Mouse (Mus musculus): ENCODE measurements around the gene Zdhhc16. TPM values are rescaled to one million over a fixed set of nuclear protein-coding genes. Genes with fewer than 3 reads are reported as not detected.
"Not testable (repeated sequence)": the region's sequence is repeated elsewhere in the genome, so short reads cannot be mapped to it uniquely, and the experiment has no call there.

Gene Zdhhc16
- total RNA-seq, 2 experiments from 2014 or later, result 19.9 to 20.9 TPM

DNA sequence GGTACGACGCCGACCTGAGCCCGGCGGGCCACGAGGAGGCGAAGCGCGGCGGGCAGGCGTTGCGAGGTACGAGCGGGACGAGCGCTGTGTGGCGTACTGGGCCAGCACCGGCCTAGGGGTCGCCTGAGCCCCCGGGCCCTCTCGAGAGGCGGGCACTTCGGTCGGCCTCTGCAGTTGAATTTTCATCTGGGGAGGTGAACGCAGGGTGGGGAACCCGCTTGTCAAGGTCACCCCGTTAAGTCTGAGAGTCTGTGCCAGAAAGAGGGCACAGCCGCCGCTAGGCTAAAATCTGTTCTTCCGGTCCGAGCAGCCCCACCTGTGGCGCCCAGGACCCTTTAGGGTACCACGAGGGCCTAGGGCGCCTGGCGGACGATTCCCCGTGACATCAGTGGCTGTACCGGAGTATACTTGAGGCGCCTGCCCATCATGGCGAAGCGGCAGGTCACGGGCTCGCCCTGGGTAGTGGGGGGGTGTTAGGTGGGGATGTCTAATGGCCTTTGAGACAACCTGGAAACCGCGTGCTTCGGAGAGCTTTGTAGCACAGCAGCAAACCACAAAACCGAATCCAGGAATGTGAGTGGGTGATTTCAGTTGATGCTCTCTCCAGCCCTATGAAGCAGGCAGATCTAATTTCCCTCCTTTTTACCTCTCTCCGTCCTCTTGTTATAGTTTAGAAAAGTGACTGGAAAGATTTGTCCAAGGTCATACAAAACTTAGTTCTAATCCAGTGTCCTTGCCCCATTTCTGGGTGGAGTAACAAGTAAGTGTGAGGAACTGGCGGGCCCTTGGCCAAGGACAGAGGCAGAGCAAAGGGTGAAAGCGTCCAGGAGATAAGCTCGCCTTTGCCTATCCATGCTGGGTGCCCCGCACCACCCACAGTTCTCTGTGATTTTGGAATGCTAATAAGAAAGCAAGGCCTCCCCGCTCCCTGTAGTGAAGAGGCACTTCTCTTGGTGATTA is 20.9 kb upstream of the Zdhhc16 start:
- intact Hi-C loops (cut with DNase I), result loop anchor here (5.0 kb wide), 1 partner anchor 110 kb away; no protein-coding TSS in a partner anchor
- DNase-seq, result peak; percentile 38 to 43

DNA sequence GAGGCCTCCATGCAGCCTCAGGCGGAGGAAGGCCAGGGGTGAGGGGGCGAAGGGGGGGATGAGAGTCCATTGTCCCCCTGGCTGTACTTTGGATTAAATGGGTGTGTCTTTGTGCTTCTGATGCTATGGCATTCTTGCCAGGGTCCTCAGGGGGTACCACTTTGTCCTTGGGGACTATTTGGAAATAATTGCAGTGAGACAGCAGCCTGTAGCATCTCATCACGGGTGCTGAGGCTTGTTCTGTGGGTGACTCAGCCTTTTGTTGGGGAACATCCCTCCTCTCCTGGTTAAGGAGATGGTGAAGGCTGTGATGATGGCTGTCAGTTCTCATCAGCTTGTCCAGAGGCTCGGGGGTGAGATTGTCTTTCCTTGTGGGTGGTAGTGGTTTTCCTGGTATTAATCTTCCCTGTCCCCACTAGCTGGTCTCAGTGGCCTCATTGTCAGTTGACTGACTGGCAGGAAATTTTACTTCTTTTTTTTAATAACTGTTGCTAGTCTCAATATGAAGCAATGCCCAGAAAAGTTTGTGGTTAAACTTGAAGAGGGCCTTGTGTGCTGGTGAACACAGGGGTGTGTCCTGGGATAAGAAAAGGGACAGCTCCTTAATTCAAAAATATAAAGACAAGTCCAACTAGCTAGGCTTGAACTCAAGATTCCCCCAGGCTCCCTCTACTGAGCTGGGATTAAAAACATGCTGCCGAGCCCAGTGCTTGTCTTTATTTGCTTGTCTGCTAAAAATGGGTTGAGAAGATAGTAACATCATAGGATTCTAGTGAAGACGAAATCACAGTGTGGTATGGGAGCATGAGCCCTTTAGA is 19.3 kb upstream of the Zdhhc16 start:
- intact Hi-C loops (cut with DNase I), result loop anchor here (5.0 kb wide), 1 partner anchor 108 kb away; no protein-coding TSS in a partner anchor

DNA sequence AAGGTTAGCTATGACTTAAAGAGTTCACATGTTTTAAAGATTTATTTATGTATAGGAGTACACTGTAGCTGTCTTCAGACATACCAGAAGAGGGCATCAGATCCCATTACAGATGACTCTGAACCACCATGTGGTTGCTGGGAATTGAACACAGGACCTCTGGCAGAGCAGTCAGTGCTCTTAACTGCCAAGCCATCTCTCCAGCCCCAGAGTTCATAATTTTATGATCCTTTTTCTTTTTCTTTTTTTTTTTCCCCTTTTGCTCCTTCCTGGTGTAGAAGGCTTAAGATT is 18.7 kb upstream of the Zdhhc16 start:
- not testable (repeated sequence) for DNase-seq
- intact Hi-C loops (cut with DNase I), result loop anchor here (5.0 kb wide), 1 partner anchor 108 kb away; no protein-coding TSS in a partner anchor

More for the DNA sequence above, 19.3 kb upstream of the Zdhhc16 start:
- no peak for DNase-seq

DNA sequence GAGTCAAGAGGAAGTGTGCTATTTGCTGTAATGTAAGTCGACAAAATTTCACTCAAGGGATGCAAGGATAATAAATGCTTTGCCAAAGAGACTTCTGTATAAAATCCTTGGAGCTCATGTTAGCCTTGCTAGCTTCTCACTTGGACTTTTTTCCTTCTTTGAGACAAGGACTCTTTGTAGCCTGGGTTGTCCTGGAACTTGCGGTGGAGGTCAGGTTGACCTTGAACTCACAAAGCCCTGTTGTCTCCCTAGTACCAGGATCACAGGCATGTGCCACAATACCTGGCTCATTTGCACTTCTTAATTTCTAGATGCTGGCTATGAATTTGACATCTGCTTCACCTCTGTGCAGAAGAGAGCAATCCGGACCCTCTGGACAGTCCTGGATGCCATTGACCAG is 18.0 kb upstream of the Zdhhc16 start:
- intact Hi-C loops (cut with DNase I), result no loop called here
- DNase-seq, result no peak

DNA sequence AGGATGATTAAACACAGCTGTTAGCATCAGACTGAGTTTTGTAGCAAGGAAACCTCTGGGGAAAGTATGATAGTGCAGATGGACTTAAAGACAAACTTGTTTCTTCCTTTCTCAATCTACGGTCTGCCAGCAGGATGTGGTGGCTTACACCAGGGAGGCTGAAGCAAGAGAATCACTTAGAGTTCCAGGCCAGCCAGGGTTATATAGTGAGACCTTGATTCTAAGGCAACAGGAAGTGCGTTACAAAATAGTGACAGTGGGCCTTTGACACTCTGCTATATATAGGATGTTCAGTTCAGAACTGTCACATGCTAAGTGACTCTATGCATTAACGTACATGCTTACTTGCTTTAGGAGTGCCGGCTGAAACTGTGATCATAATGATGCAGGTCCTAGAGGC is 16.4 kb upstream of the Zdhhc16 start:
- intact Hi-C loops (cut with DNase I), result no loop called here

DNA sequence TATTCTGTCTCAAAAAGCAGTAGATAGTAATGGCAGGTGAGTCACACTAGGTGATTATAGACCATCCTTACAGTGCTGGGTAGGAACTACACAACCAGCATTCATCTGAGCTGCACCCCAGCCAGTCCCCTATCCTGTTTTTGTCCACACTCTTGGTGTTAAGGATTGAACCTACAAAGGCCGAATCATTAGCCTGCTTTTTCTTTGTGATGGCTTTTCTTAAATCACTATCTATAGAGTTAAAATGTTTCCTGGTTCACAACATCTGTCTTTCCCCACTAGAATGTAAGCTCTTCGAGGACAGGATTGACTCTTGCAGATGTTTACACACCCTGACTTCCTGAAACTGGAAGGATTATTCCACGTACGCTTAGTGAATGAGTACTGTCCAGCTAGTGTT is 13.8 kb upstream of the Zdhhc16 start:
- DNase-seq, result no peak
- intact Hi-C loops (cut with DNase I), result no loop called here

More for the DNA sequence above, 16.4 kb upstream of the Zdhhc16 start:
- DNase-seq, result no peak

DNA sequence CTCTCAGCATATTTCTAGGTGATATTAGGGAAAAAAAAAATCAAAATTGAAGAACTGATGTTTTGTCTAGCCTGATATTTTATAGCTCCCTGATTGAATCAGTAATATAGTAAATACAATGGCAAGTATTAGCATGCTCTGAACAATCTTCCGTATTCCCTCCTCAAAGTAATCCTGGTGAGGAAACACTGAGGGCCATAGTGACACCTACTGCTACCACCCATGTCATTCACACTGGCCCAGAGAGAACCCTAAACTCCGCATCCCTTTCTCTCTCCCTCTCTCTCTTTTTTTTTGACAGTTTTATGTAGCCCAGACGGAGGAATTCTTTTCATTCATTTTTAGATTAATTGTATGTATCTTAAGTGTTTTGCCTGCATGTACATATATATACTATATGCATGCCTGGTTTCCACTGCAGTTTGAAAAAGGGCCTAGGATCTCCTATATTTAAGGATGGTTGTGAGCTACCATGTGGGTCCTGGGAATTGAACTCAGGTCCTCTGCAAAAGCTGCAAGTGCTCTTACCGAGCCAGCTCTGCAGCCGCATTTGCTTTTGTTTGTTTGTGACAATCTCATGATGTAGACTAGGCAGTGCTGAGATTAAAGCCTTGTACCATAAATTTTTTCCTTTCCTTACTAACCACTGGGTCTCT is 12.7 kb upstream of the Zdhhc16 start:
- intact Hi-C loops (cut with DNase I), result no loop called here
- DNase-seq, result no peak

DNA sequence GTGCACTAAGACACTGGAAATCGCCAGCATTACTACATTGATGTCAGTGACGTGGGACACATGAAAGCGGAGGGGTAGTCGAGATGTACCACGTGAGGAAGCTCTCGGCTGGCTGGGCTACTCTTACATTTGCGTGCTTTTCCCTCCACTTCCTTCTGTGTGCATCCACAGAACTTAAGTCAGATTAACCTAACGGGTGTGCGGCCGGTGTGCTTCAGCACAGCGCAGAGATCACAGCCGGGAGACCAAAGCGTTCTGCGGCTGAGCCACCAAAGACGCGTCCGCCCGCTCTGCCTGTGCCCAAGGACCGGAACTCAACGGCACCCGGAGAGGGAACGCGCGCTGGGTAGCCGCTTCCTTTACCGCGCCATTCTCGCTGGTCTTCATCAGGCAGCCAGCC is 594 bp upstream of the Zdhhc16 start:
- intact Hi-C loops (cut with DNase I), result loop anchor here (5.0 kb wide), 1 partner anchor 35 kb away; the partner anchor contains the start of gene Rrp12
- no peak for DNase-seq

DNA sequence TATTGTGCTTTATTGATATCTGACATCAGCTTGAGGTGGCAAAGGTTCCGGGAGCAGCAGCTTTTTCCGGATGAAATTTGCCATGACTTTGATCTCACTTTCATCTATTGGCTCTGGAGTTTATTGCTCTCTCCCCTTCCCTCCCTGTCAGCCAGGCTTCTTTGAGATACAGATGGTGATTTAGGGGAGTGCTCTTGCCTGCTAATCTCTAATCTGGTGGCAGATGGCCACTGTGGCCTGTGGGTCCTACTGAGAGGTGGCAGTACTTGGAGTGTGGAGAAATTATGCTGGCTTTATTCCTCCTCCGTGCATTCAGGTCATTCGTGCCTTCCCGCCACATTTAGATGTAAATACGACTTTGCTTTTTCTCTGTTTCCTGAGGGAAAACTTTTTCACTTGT is 844 bp downstream of the Zdhhc16 start:
- intact Hi-C loops (cut with DNase I), result loop anchor here (5.0 kb wide), 1 partner anchor 37 kb away; the partner anchor contains the start of gene Rrp12

DNA sequence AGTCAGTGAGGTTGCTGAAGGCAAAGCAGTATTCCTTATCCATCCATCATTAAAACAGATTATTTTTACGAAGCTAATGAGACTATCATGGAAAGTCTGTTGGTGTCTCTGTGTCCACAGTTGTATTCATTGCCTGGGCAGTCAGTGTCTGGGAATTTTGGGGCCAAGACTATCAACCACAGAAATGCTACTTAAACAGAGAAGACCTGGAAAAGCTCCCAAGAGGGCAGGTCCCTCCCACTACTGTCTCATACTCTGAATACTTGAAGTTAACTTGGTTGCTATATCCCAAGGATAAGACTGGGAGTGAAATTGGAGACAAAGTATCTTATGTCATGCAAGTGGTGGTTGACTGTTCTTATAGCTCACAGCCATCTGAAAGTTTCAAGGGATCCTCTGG is 2.6 kb downstream of the Zdhhc16 start:
- no peak for DNase-seq
- intact Hi-C loops (cut with DNase I), result no loop called here

More for the DNA sequence above, 844 bp downstream of the Zdhhc16 start:
- DNase-seq, result no peak

DNA sequence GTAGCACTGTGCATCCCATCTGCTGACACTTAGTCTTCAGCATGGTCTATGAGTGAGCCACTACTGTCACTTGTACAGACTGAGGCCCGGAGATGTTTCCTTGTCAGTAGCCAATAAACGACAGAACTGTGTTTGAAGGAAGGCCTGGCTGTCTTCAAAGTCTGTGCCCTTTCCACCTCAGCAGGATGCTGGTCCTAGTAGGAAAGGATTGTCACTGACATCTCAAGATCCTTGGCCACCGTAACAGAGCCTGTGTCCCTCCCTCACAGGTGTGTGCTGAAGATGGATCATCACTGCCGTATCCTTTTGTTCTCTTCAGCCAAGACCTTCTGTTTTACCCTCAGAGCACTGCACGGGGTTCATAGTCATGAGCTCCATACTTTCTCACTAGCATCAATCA is 5.3 kb downstream of the Zdhhc16 start:
- no peak for DNase-seq
- intact Hi-C loops (cut with DNase I), result no loop called here

DNA sequence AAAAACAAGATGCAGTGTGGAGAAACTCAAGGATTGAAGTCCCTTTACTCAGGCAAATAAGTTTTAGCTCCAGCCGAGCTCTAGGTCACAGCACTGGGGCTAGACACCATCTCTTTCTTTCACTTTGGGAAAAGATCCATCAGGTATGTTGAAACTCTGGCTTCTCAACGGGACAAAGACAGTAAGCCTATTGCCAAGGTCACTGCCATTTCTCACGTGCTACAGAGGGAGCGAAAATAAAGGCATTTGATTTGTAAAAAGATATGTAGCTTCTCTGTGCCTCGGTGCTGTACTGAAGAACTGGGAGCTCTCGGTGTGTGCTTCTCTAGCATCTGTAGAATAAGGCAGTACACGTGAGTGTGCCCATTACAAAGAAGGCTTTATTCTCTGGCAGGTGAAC is 10.6 kb downstream of the Zdhhc16 start:
- DNase-seq, result no peak

DNA sequence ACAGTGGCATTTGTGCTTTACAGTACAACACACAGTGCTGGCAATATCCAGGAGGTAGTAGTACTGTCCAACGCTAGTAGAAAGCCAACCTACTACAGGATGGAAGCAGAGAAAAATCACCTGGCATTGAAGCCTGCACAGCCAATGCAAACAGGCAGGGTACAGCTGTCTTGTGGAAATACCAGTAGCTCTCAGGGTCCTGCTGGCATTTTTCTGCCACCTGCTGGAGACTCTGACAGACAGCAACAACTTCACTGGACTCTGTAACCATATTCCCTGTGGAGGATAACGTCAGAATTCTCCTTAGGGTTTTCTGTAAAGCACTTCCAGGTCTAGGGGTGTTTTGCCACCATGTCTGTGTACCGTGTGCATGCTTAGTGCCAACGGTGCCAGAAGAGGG is 19.0 kb downstream of the Zdhhc16 start:
- intact Hi-C loops (cut with DNase I), result no loop called here
- DNase-seq, result peak in 1 of 2 experiments; percentile 10

More for the DNA sequence above, 10.6 kb downstream of the Zdhhc16 start:
- intact Hi-C loops (cut with DNase I), result no loop called here

DNA sequence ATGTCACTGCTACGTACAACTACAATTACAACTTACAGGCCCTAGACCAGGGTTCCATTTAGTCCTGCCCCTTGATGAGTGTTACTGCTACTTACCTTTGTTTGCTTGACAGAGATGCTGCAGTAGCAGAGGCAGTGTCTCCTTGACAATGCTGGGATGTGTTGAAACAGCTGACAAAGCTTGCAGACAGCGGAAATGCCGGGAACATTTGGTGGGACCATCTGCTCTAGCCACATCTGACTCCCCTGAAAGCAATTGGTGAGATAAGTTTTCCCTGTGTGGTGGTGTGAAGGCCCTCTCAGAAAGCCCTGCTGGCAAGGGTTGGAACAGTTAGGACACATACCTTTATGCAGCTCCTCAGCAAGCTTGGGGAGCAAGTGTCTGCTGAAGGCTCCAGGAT is 20.3 kb downstream of the Zdhhc16 start:
- no peak for DNase-seq
- intact Hi-C loops (cut with DNase I), result no loop called here

DNA sequence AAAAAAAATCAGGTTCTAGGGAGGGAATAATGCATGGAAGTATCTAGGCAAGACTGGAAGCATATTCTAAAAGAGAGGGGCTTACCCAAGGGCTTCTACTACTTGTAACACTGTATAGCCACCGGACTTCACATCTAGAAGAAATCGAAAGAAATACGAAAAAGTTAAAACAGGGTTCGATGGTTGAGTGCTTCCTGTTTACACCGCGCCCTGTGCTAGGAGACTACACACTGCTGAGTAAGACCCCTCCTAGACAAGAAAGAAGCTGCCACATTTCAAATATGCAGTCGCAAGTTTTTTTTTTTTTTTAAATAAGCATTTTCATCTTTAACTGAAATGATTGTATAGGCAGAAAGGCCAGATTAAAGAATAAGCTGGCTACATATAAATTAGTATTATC is 36.3 kb downstream of the Zdhhc16 start:
- DNase-seq, result no peak
- intact Hi-C loops (cut with DNase I), result no loop called here

DNA sequence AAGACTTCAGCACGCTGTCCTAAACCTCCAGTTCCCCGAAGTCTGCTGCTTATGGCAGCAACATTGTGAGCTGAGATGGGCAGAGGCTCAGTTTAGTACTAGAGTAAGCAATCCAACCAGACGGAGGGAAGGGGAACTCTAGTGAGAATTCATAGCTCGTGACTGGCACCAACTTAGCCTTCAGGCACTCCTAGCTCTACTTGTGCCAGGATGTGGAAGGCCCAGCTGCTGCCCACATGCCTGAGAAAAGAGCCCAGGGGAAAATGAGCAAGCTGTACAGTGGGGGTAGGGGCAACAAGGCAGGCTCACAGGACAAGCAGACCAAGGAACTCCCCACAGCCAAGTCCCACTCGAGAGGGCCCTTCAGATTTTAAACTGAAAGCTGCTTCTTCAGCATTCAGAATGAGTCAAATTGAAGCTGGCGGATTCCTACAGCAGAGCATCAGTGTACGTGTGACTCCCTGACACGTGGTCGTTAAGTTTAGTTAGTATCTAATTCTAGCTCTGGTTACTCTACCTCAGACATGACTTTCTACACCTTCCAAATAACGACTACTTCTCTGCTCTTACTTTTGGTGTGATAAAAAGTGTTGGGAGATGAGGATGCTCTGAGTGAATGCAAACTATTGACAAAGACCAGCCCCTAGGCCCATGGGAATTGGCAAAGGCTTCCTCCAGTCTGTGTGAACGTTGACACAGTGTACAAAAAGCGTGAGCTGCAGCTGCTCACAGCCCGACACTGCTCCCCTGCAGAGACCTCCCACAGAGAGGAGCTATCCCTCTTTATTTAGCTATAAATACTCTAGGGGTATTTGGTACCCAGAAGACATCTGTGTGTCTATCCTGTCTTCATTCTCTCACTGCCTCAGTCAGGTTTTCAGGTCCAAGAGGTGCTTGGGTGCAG is 40.9 kb downstream of the Zdhhc16 start:
- intact Hi-C loops (cut with DNase I), result no loop called here
- DNase-seq, result no peak

DNA sequence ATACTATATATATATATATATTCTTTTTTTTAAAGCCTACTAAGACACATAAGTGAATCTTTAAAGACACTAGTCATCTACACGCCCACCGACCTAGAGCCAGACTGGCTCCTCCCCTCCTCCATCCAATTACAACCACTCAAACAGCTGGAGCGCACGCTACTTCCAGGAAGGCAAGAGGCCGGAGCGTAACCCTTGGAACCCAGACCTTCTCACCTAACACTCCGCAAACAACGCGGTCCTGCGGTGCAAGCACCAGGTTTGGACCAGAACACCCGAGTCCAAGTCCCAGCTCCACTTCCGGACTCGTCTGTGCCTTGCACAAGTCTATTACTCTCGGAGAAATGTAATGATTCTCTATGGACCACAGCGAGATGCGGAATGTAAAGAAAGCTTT is 47.1 kb downstream of the Zdhhc16 start:
- intact Hi-C loops (cut with DNase I), result no loop called here
- peak; percentile 28 to 30 for DNase-seq

DNA sequence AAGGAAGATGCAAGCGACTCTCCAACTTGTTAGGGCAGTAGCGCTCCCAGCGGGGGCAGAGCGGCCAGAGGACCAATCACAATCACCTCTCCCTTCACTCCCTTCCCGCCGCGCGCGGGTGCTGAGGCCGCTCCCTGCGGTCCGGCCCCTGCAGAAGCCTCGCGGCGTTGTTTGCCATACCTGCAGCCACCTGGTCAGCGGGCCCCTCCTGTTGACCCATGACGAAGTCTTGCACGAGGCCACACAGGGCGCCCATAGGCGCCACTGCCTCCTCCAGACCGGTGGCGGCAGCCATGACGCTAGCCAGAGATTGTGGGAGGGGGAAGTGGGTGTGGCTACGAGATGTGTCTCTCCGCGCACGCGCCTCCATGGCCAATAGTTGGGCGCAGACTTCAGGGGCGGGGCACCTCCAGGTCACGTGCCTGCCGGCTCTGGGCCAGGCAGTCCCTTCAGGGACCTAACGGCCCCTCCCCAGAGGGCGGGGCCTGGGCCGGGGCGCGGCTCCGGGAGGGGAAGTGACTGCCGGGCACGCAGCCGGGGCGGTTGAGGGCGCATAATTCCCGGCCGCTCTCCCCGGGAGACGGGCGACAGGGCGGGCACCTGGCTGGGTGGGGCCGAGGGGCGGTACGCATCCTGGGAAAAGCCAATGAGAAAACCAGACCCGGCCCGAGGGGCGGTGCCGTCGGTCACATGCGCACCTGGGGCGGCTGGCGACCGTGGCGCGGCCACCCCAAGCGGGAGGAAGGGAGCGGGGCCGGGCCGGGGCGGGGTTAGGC is 47.7 kb downstream of the Zdhhc16 start, which contains the start of gene Mms19:
TSS of gene Mms19 (minus strand) at position 339 of the 776 bp plus-strand sequence.
- DNase-seq, result peak; percentile 99 to 100
- intact Hi-C loops (cut with DNase I), result loop anchor here (1.0 kb wide), 2 partner anchors 16 to 46 kb away; no protein-coding TSS in a partner anchor

DNA sequence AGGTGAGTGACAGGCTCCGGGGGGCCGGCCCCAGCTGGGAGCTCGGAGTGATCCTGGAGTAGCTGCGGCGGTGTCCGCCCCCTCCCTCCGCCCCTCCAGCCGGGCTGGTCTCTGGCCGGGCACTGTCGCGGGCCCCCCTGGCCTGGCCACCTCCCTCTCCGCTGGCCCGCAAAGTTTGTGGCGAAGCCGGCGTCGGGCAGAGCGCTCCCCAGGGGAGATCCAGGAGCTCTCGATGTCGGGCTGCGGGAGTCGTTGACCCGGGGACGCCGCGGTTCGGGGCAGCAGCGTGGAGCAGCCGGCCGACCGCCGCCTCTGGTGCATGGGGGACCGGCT is 48.3 kb downstream of the Zdhhc16 start, which contains the start of gene Ubtd1:
TSS of gene Ubtd1 (plus strand) at position 169 of the 333 bp plus-strand sequence.
- intact Hi-C loops (cut with DNase I), result loop anchor here (1.0 kb wide), 2 partner anchors 16 to 46 kb away; no protein-coding TSS in a partner anchor
- no peak for DNase-seq
